ENCODE assay signal across 8 mouse cellular contexts in the genomic region with DNA sequence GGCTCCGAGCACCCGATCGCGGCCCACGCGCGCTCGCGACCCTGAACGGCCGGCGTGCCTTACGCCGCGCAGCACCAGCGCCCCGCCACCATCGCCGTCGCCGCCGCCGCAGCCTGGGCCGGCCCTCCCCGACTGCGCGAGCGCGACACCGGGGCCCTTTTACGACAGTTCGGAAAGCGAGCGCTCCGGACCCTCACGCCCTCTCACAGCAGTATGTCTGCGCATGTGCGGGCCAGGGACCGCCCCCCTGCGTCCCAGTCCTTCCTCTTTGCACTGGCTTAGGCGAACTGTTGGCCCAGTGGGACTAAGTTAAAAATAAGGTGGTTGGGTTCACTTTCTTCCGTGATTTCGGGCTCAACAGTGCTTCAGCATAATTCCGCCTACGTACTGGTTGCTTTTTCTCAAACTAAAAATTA. TPM values are rescaled to one million over a fixed set of nuclear protein-coding genes. Genes with fewer than 3 reads are reported as not detected.
DNase-seq lines count a peak whose midpoint lies in the region; ATAC-seq and TF ChIP-seq lines count a peak whose summit lies in the region.

TSS of gene Rnf111 (minus strand) at position 100 of the 416 bp plus-strand sequence.

- in situ Hi-C loops in ES-E14 (cut with MboI; ENCODE audit: low sequenced_read_pairs in 2 of 2, unreplicated experiment in 2 of 2), result no loop called here

- H3K27me3 ChIP-seq in forebrain, embryonic 15.5 days, result no peaks in the 10 kb centered on the region

- intact Hi-C loops in heart, postnatal 25 days (cut with DNase I), result loop anchor here (2.0 to 5.0 kb wide), 2 partner anchors 37 to 81 kb away; partner anchors contain the start of gene Ccnb2

- peak within 1 kb of the TSS; percentile 88 to 89 for H3K4me3 ChIP-seq in ES-E14 (ENCODE audit: insufficient read depth in 1 of 2, low read depth in 1 of 2, low read length in 2 of 2, poor library complexity in 1 of 2, severe bottlenecking in 1 of 2)
- H3K4me3 ChIP-seq in forebrain, embryonic 15.5 days, result peak within 1 kb of the TSS; percentile 98
- peak within 1 kb of the TSS; percentile 70 for H3K4me3 ChIP-seq in lung, adult 2 months (replicated peaks; ENCODE audit: extremely low read depth, low read depth, low read length)

- H3K4me2 ChIP-seq in forebrain, embryonic 15.5 days (replicated peaks), result peak within 1 kb of the TSS; percentile 47

- no peaks in the 10 kb centered on the region for H3K9me3 ChIP-seq in ES-E14 (ENCODE audit: control insufficient read depth, insufficient read depth, low read depth, low read length)
- H3K9me3 ChIP-seq in forebrain, embryonic 15.5 days, result no peaks in the 10 kb centered on the region

- peak; percentile 75; the same call in 1 of the 2 replicates for TF ChIP-seq POLR2A in lung, adult 2 months (IDR thresholded peaks at IDR 0.05; ENCODE audit: borderline replicate concordance, extremely low read depth, low read depth, low read length)

- peaks cover 0 to 4% of the 10 kb centered on the region in 2 experiments; a peak in 1 of 4 replicates for H3K4me1 ChIP-seq in ES-E14 (ENCODE audit: control insufficient read depth in 2 of 2, insufficient read depth in 2 of 2, low read length in 2 of 2, poor library complexity in 1 of 2)
- H3K4me1 ChIP-seq in forebrain, embryonic 15.5 days, result peaks cover 18% of the 10 kb centered on the region
- peaks cover 3% of the 10 kb centered on the region; the same call in 1 of the 2 replicates for H3K4me1 ChIP-seq in lung, adult 2 months (ENCODE audit: control insufficient read depth, insufficient read depth, low read length)

- ATAC-seq in forebrain, embryonic 15.5 days (replicated peaks), result peak; percentile 97
- ATAC-seq in neutrophil, adult 5-6 weeks (ENCODE audit: extremely low read depth, insufficient number of reproducible peaks, low FRiP score, poor library complexity, severe bottlenecking), result peak; percentile 95

- TF ChIP-seq CTCF in lung, adult 2 months (IDR thresholded peaks at IDR 0.05; ENCODE audit: insufficient read depth, low read length), result no peak

- peak; percentile 89 for DNase-seq in ES-E14 (ENCODE audit: low read depth, low spot score)
- peak; percentile 98 for DNase-seq in cerebellum, adult 11-12 months
- DNase-seq in heart, postnatal 25 days (ENCODE audit: low spot score), result peak; percentile 95
- peak; percentile 94 to 97 for DNase-seq in layer of hippocampus, adult 18-20 months (ENCODE audit: low spot score in 2 of 2)
- peak; percentile 94 for DNase-seq in lung, adult 2 months
- DNase-seq in thymus, adult 18-20 months, result peak; percentile 94 to 95

- H3K27ac ChIP-seq in ES-E14 (ENCODE audit: insufficient read depth, low read depth, low read length, poor library complexity, severe bottlenecking), result peak within 1 kb of the TSS; percentile 90
- H3K27ac ChIP-seq in forebrain, embryonic 15.5 days (replicated peaks), result peak within 1 kb of the TSS; percentile 98

- under 1% methylated on average over 41 of the region's 45 CpGs for WGBS in forebrain, embryonic 15.5 days
- under 1% methylated on average over 45 of the region's 45 CpGs for WGBS in lung, adult 2 months

- H3K9ac ChIP-seq in ES-E14 (ENCODE audit: insufficient read depth, low read depth, low read length, poor library complexity, severe bottlenecking), result peak within 1 kb of the TSS; percentile 98
- peak within 1 kb of the TSS; percentile 91 for H3K9ac ChIP-seq in forebrain, embryonic 15.5 days (replicated peaks)

- no peaks in the 10 kb centered on the region for H3K36me3 ChIP-seq in ES-E14 (ENCODE audit: control insufficient read depth, insufficient read depth, low read length, poor library complexity, severe bottlenecking)
- no peaks in the 10 kb centered on the region for H3K36me3 ChIP-seq in forebrain, embryonic 15.5 days

TF ChIP-seq in ES-E14, 5 proteins besides CTCF, POLR2A, EP300 and RAD21:
- TF ChIP-seq CHD2 (IDR thresholded peaks at IDR 0.05; ENCODE audit: low read depth, low read length) (no peak), ZNF384 (IDR thresholded peaks at IDR 0.05; ENCODE audit: low read depth, low read length) (no peak), MAFK (IDR thresholded peaks at IDR 0.05; ENCODE audit: insufficient read depth, low read depth, low read length) (no peak), ZC3H11A (IDR thresholded peaks at IDR 0.05; ENCODE audit: borderline replicate concordance, low read depth, low read length) (no peak), HCFC1 (IDR thresholded peaks at IDR 0.05; ENCODE audit: borderline replicate concordance, insufficient read depth, low read length) (no peak)

RNA-seq across cellular contexts. Expression of gene Rnf111, which starts in this region (rescaled TPM):
- 18.4 and 24.3 TPM in 2 replicates for total RNA-seq in ES-E14 (2012; rRNA removed)
- 37.6 TPM in 2 replicates for polyA plus RNA-seq in forebrain, embryonic 15.5 days (2015; fragmentation: Nextera tagmentation; extraction: Ambion mirVana)
- 10 to 100 TPM; 18.4 to 21.2 TPM for total RNA-seq in heart, postnatal 25 days (2021)
- total RNA-seq in layer of hippocampus, adult 18-20 months (2021), result 10 to 100 TPM; 39.8 to 40.4 TPM
- polyA plus RNA-seq in lung, adult 2 months (2012; rRNA removed), result 40.4 and 41.9 TPM in 2 replicates
- total RNA-seq in neutrophil, adult 5-6 weeks (2017), result 115 and 131 TPM in 2 replicates

Comparison
In these comparisons a context has a peak if more than half of its experiments do, and no peak if none do; other contexts are left out.
1. Peak in every context shown above with its lines: DNase-seq, ATAC-seq, H3K4me3 ChIP-seq and H3K27ac ChIP-seq.